Mouse (Mus musculus): ENCODE measurements around the gene Slc4a4. TPM values are rescaled to one million over a fixed set of nuclear protein-coding genes. Genes with fewer than 3 reads are reported as not detected.

Slc4a4 gene
- 46.7 TPM for polyA plus RNA-seq (2014; fragmentation: Illumina TruSeq; extraction: RNeasy Lipid Tissue Mini Kit (QIAGEN cat#74804); ENCODE audit: low read depth, low replicate concordance)

GRCm38 (mm10) chr5:88886668-88887555 lies at the start of gene Slc4a4:
Slc4a4 (plus strand) TSS chr5:88886818.

Other genes with a start within 250 kb of the Slc4a4 start
- 211 TPM for gene Grsf1, start 210.6 kb upstream of the Slc4a4 start, polyA plus RNA-seq (2014; fragmentation: Illumina TruSeq; extraction: RNeasy Lipid Tissue Mini Kit (QIAGEN cat#74804); ENCODE audit: low read depth, low replicate concordance)
- 177 TPM for gene Mob1b, start 166.0 kb upstream of the Slc4a4 start, polyA plus RNA-seq (2014; fragmentation: Illumina TruSeq; extraction: RNeasy Lipid Tissue Mini Kit (QIAGEN cat#74804); ENCODE audit: low read depth, low replicate concordance)
- 27.9 TPM for gene Dck, start 121.8 kb upstream of the Slc4a4 start, polyA plus RNA-seq (2014; fragmentation: Illumina TruSeq; extraction: RNeasy Lipid Tissue Mini Kit (QIAGEN cat#74804); ENCODE audit: low read depth, low replicate concordance)

All from sigmoid colon, adult 10 weeks (tissue).